Mouse (Mus musculus) fat pad, adult 2 months (tissue): ENCODE measurements around the gene Btg1-ps2.
"Not testable (repeated sequence)": the region's sequence is repeated elsewhere in the genome, so short reads cannot be mapped to it uniquely, and the experiment has no call there.

Experiments used
- DNase-seq: peaks from one replicate; pipeline ENCODE4 v3.0.0-alpha.2; 2011; ENCODE audit warnings: low read depth, low spot score; ENCODE audit errors: extremely low read depth

Btg1-ps2 gene

GRCm38 (mm10) chrX:38043014-38043413 lies at the start of gene Btg1-ps2:
Gene Btg1-ps2, minus strand, starts transcription at chrX:38043114.
- not testable (repeated sequence) for DNase-seq

GRCm38 (mm10) chrX:38085041-38085440 lies 42.1 kb upstream of the Btg1-ps2 start, which contains the start of gene Rhox11:
Gene Rhox11, minus strand, starts transcription at chrX:38085141.
- no peak for DNase-seq

- no peak for DNase-seq
Observed at GRCm38 (mm10) chrX:38084226-38084625, 41.3 kb upstream of the Btg1-ps2 start.

GRCm38 (mm10) chrX:38066175-38066574 lies 23.3 kb upstream of the Btg1-ps2 start, which contains the start of gene Rhox10:
Gene Rhox10, plus strand, starts transcription at chrX:38066475.
- DNase-seq: no peak

- DNase-seq: no peak
Observed at GRCm38 (mm10) chrX:38061544-38061943, 18.6 kb upstream of the Btg1-ps2 start.

GRCm38 (mm10) chrX:38039666-38040065 lies 3.2 kb downstream of the Btg1-ps2 start:
- DNase-seq: no peak

GRCm38 (mm10) chrX:38033841-38034240 lies 9.1 kb downstream of the Btg1-ps2 start:
- DNase-seq: no peak

- not testable (repeated sequence) for DNase-seq
Observed at GRCm38 (mm10) chrX:38018597-38018996, 24.3 kb downstream of the Btg1-ps2 start, which contains the start of gene Btg1-ps1. Gene Btg1-ps1, minus strand, starts transcription at chrX:38018815.

- no peak for DNase-seq
Observed at GRCm38 (mm10) chrX:38008756-38009155, 34.2 kb downstream of the Btg1-ps2 start.
